Mouse (Mus musculus): ENCODE measurements around the gene Ccdc50. TPM values are rescaled to one million over a fixed set of nuclear protein-coding genes. Genes with fewer than 3 reads are reported as not detected.

Ccdc50 gene
- total RNA-seq (2022) = 10 to 100 TPM; 31.0 to 35.2 (median 34.0) TPM

GRCm38 (mm10) chr16:27388761-27389451 is at the start of gene Ccdc50:
Ccdc50 (plus strand) TSS chr16:27388869.
- peak; percentile 77 for DNase-seq (ENCODE audit: low spot score)

- DNase-seq (ENCODE audit: low spot score) = no peak
Observed at GRCm38 (mm10) chr16:27347521-27347920, 41.1 kb upstream of the Ccdc50 start.

- DNase-seq (ENCODE audit: low spot score) = no peak
Observed at GRCm38 (mm10) chr16:27348359-27348758, 40.3 kb upstream of the Ccdc50 start.

GRCm38 (mm10) chr16:27349235-27349634 is 39.4 kb upstream of the Ccdc50 start:
- DNase-seq (ENCODE audit: low spot score) = no peak

GRCm38 (mm10) chr16:27349878-27350532 is 38.7 kb upstream of the Ccdc50 start:
- DNase-seq (ENCODE audit: low spot score) = no peak

GRCm38 (mm10) chr16:27354464-27354863 is 34.2 kb upstream of the Ccdc50 start:
- no peak for DNase-seq (ENCODE audit: low spot score)

GRCm38 (mm10) chr16:27360059-27360458 is 28.6 kb upstream of the Ccdc50 start:
- no peak for DNase-seq (ENCODE audit: low spot score)

- no peak for DNase-seq (ENCODE audit: low spot score)
Observed at GRCm38 (mm10) chr16:27370191-27370590, 18.5 kb upstream of the Ccdc50 start, which contains the start of gene Uts2b. Uts2b (minus strand) TSS chr16:27370239.

GRCm38 (mm10) chr16:27370700-27371099 is 18.0 kb upstream of the Ccdc50 start:
- DNase-seq (ENCODE audit: low spot score) = no peak

- no peak for DNase-seq (ENCODE audit: low spot score)
Observed at GRCm38 (mm10) chr16:27374139-27374538, 14.5 kb upstream of the Ccdc50 start.

GRCm38 (mm10) chr16:27375318-27375717 is 13.4 kb upstream of the Ccdc50 start:
- DNase-seq (ENCODE audit: low spot score) = no peak

GRCm38 (mm10) chr16:27376556-27376955 is 12.1 kb upstream of the Ccdc50 start:
- DNase-seq (ENCODE audit: low spot score) = no peak

GRCm38 (mm10) chr16:27382217-27382616 is 6.5 kb upstream of the Ccdc50 start:
- no peak for DNase-seq (ENCODE audit: low spot score)

GRCm38 (mm10) chr16:27384893-27385603 is 3.6 kb upstream of the Ccdc50 start:
- no peak for DNase-seq (ENCODE audit: low spot score)

GRCm38 (mm10) chr16:27385649-27386048 is 3.0 kb upstream of the Ccdc50 start:
- no peak for DNase-seq (ENCODE audit: low spot score)

GRCm38 (mm10) chr16:27386850-27387407 is 1.7 kb upstream of the Ccdc50 start:
- DNase-seq (ENCODE audit: low spot score) = no peak

GRCm38 (mm10) chr16:27387634-27388611 is 746 bp upstream of the Ccdc50 start:
- DNase-seq (ENCODE audit: low spot score) = no peak

GRCm38 (mm10) chr16:27389534-27390282 is 1.0 kb downstream of the Ccdc50 start:
- DNase-seq (ENCODE audit: low spot score) = peak; percentile 57

- no peak for DNase-seq (ENCODE audit: low spot score)
Observed at GRCm38 (mm10) chr16:27390306-27390705, 1.6 kb downstream of the Ccdc50 start.

- DNase-seq (ENCODE audit: low spot score) = no peak
Observed at GRCm38 (mm10) chr16:27391845-27392244, 3.2 kb downstream of the Ccdc50 start.
